Mouse (Mus musculus): ENCODE measurements at regions not wholly inside any gene's neighbourhood (a gene's known extent, or its start where the extent isn't known, plus 50 kb on each side); places are given as distances from the start of the nearest gene placed in this dataset.

DNA sequence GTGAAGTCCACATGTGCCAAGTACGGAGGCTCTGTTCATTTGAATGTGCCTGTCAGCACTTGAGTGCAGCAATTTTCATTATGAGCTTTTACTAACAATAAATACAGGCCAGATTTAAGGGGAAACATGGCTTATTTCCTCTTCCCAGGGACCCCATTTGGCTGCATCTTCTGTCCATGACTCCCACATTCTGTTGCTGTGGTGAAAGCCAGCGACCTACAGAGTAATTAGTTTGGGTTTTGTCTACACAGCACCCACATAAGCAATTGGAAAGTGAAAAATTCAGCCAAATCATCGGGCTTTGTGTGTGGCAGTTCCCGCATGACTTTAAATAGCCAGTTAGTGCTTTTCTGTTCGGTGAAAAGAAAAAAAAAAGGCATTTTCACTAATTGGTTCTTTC is 76.7 kb upstream of the Sp4 start:
- TF ChIP-seq FOSL1 (IDR thresholded peaks at IDR 0.05; ENCODE audit: insufficient read depth, low read length, poor library complexity, severe bottlenecking) (no peak), CEBPB (IDR thresholded peaks at IDR 0.05; ENCODE audit: low read depth) (no peak), CTCF (IDR thresholded peaks at IDR 0.05; ENCODE audit: control insufficient read depth, insufficient read depth, insufficient read length) (no peak), MYOG (IDR thresholded peaks at IDR 0.05; ENCODE audit: control insufficient read depth, extremely low read depth, insufficient read length) (no peak), MAX (IDR thresholded peaks at IDR 0.05) (no peak), USF1 (IDR thresholded peaks at IDR 0.05; ENCODE audit: low read depth) (no peak), MYOD1 (IDR thresholded peaks at IDR 0.05; ENCODE audit: control insufficient read depth, insufficient read length, low read depth) (no peak)
